Mouse (Mus musculus): ENCODE measurements at regions not wholly inside any gene's neighbourhood (a gene's known extent, or its start where the extent isn't known, plus 50 kb on each side); places are given as distances from the start of the nearest gene placed in this dataset.

- TF ChIP-seq CTCF (conservative IDR thresholded peaks at IDR 0.05; ENCODE audit: insufficient read depth, insufficient read length, low read depth, low read length): no peak
- no peak for TF ChIP-seq POLR2A (IDR thresholded peaks at IDR 0.05; ENCODE audit: low read depth, low read length)
Measured at GRCm38 (mm10) chr8:126531459-126531858, 56.6 kb upstream of the Tarbp1 start.

Data from kidney, adult 2 months (tissue).